Mouse (Mus musculus): ENCODE data around the gene Rab10.

Rab10 gene

GRCm38 (mm10) chr12:3296056-3296455 lies 13.7 kb downstream of the Rab10 start:
- DNase-seq (ENCODE audit: low spot score in 2 of 2) = no peak

- no peak for DNase-seq (ENCODE audit: low spot score in 2 of 2)
Observed at GRCm38 (mm10) chr12:3291849-3292248, 17.9 kb downstream of the Rab10 start.

- no peak for DNase-seq (ENCODE audit: low spot score in 2 of 2)
Observed at GRCm38 (mm10) chr12:3291038-3291437, 18.7 kb downstream of the Rab10 start.

- no peak for DNase-seq (ENCODE audit: low spot score in 2 of 2)
Observed at GRCm38 (mm10) chr12:3288440-3288839, 21.3 kb downstream of the Rab10 start.

- no peak for DNase-seq (ENCODE audit: low spot score in 2 of 2)
Observed at GRCm38 (mm10) chr12:3285919-3286318, 23.9 kb downstream of the Rab10 start.

GRCm38 (mm10) chr12:3285377-3285776 lies 24.4 kb downstream of the Rab10 start:
- no peak for DNase-seq (ENCODE audit: low spot score in 2 of 2)

- DNase-seq (ENCODE audit: low spot score in 2 of 2) = no peak
Observed at GRCm38 (mm10) chr12:3284463-3284862, 25.3 kb downstream of the Rab10 start.

GRCm38 (mm10) chr12:3283829-3284440 lies 25.8 kb downstream of the Rab10 start:
- no peak for DNase-seq (ENCODE audit: low spot score in 2 of 2)

GRCm38 (mm10) chr12:3282954-3283353 lies 26.8 kb downstream of the Rab10 start:
- no peak for DNase-seq (ENCODE audit: low spot score in 2 of 2)

- DNase-seq (ENCODE audit: low spot score in 2 of 2) = no peak
Observed at GRCm38 (mm10) chr12:3282520-3282919, 27.2 kb downstream of the Rab10 start.

GRCm38 (mm10) chr12:3278880-3279339 lies 30.9 kb downstream of the Rab10 start:
- no peak for DNase-seq (ENCODE audit: low spot score in 2 of 2)

- DNase-seq (ENCODE audit: low spot score in 2 of 2) = no peak
Observed at GRCm38 (mm10) chr12:3270818-3271217, 39.0 kb downstream of the Rab10 start.

- no peak for DNase-seq (ENCODE audit: low spot score in 2 of 2)
Observed at GRCm38 (mm10) chr12:3267397-3267796, 42.4 kb downstream of the Rab10 start.

- DNase-seq (ENCODE audit: low spot score in 2 of 2) = no peak
Observed at GRCm38 (mm10) chr12:3265188-3265587, 44.6 kb downstream of the Rab10 start.

- DNase-seq (ENCODE audit: low spot score in 2 of 2) = no peak
Observed at GRCm38 (mm10) chr12:3264449-3264848, 45.3 kb downstream of the Rab10 start.

- DNase-seq (ENCODE audit: low spot score in 2 of 2) = no peak
Observed at GRCm38 (mm10) chr12:3261596-3261995, 48.2 kb downstream of the Rab10 start.

- DNase-seq (ENCODE audit: low spot score in 2 of 2) = no peak
Observed at GRCm38 (mm10) chr12:3255966-3256365, 53.8 kb downstream of the Rab10 start.

- DNase-seq (ENCODE audit: low spot score in 2 of 2) = no peak
Observed at GRCm38 (mm10) chr12:3255435-3255834, 54.3 kb downstream of the Rab10 start.

- no peak for DNase-seq (ENCODE audit: low spot score in 2 of 2)
Observed at GRCm38 (mm10) chr12:3253591-3253990, 56.2 kb downstream of the Rab10 start.

- DNase-seq (ENCODE audit: low spot score in 2 of 2) = no peak
Observed at GRCm38 (mm10) chr12:3246091-3246490, 63.7 kb downstream of the Rab10 start.

- no peak for DNase-seq (ENCODE audit: low spot score in 2 of 2)
Observed at GRCm38 (mm10) chr12:3239544-3239943, 70.2 kb downstream of the Rab10 start.

- no peak for DNase-seq (ENCODE audit: low spot score in 2 of 2)
Observed at GRCm38 (mm10) chr12:3238361-3239051, 71.3 kb downstream of the Rab10 start.

- no peak for DNase-seq (ENCODE audit: low spot score in 2 of 2)
Observed at GRCm38 (mm10) chr12:3237799-3238198, 72.0 kb downstream of the Rab10 start.
